Mouse (Mus musculus) forebrain, postnatal 0 days (tissue): ENCODE data around the gene Camkk2. TPM values are rescaled to one million over a fixed set of nuclear protein-coding genes. Genes with fewer than 3 reads are reported as not detected.

Experiments
- ATAC-seq: fragments of 200-750 bp; cut with Nextera tagmentation; 2 replicates; pipeline ENCODE4 v1.8.0; 2017; ENCODE audit warnings: mild to moderate bottlenecking, moderate library complexity
- DNase-seq: peaks from one replicate; pipeline ENCODE4 v3.0.0-alpha.2; 2015
- H3K27ac ChIP-seq: fragments of 300-500 bp; sonication (generic); 2 replicates; pipeline ENCODE4 v1.5.1; 2014; ENCODE audit warnings: low read depth, mild to moderate bottlenecking, antibody characterized with exemption, low read length, moderate library complexity, mixed read lengths
- H3K27me3 ChIP-seq: fragments of 300-500 bp; sonication (generic); 2 replicates; pipeline ENCODE4 v1.6.1; 2014; ENCODE audit warnings: mild to moderate bottlenecking, low read length, mixed read lengths; ENCODE audit not compliant: insufficient read depth
- H3K36me3 ChIP-seq: fragments of 300-500 bp; sonication (generic); 2 replicates; pipeline ENCODE4 v1.6.1; 2014; ENCODE audit warnings: mild to moderate bottlenecking, moderate library complexity; ENCODE audit not compliant: insufficient read depth
- H3K4me1 ChIP-seq: fragments of 300-500 bp; sonication (generic); 2 replicates; pipeline ENCODE4 v1.6.1; 2014; ENCODE audit warnings: antibody characterized with exemption; ENCODE audit not compliant: insufficient read depth
- H3K4me2 ChIP-seq: fragments of 300-500 bp; sonication (generic); 2 replicates; pipeline ENCODE4 v1.6.1; 2014; ENCODE audit warnings: low read depth, mild to moderate bottlenecking, moderate library complexity
- H3K4me3 ChIP-seq: fragments of 300-500 bp; sonication (generic); 2 replicates; pipeline ENCODE4 v1.5.1; 2014; ENCODE audit warnings: low read depth, low read length, mixed read lengths
- H3K9ac ChIP-seq: fragments of 300-500 bp; sonication (generic); 2 replicates; pipeline ENCODE4 v1.6.1; 2014; ENCODE audit warnings: mild to moderate bottlenecking
- H3K9me3 ChIP-seq: fragments of 300-500 bp; sonication (generic); 2 replicates; pipeline ENCODE4 v1.6.1; 2016; ENCODE audit warnings: low read length
- CTCF ChIP-seq: sonication (generic); IDR thresholded peaks from 2 replicates; pipeline ENCODE4 v1.5.1; 2016; ENCODE audit warnings: antibody characterized with exemption, control low read depth, low read depth
- WGBS: fragments of 180-500 bp; shearing (Covaris S2); extraction: QIAGEN DNeasy Blood & Tissue Kit; methylation state at CpG from one replicate; pipeline ENCODE4 v1.1.7; 2014; 5-methylcytosine and 5-hydroxymethylcytosine counted together
- polyA plus RNA-seq: library from polyadenylated mRNA; unstranded; fragments of >200 nt; fragmentation: Nextera tagmentation; extraction: Ambion mirVana; gene quantifications from 2 replicates; pipeline ENCODE4 v1.2.1, GENCODE M21; 2015
- total RNA-seq: library from RNA; depleted of rRNA; stranded (reverse); fragments of >200 nt; gene quantifications from 2 replicates; pipeline ENCODE4 v1.2.3, GENCODE M21; 2014

Camkk2 gene
- total and polyA plus RNA-seq, 2 experiments from 2014 or later, result 89.3 to 93.8 TPM

GRCm38 (mm10) chr5:122812699-122813098 lies 33.5 kb upstream of the Camkk2 start:
- ATAC-seq (no peak), DNase-seq (no peak)
- no peak overlapping the region for H3K27ac ChIP-seq
- H3K27me3 ChIP-seq, result no peaks in the 10 kb centered on the region
- peaks cover 77% of the 10 kb centered on the region for H3K36me3 ChIP-seq
- whole genome bisulfite sequencing, result 82% methylated on average over 3 of the region's 3 CpGs
- H3K4me1 ChIP-seq, result no peaks in the 10 kb centered on the region
- no peaks in the 10 kb centered on the region for H3K9me3 ChIP-seq
- H3K4me3 ChIP-seq, result no peak overlapping the region
- TF ChIP-seq CTCF, result no peak
- H3K9ac ChIP-seq, result no peak overlapping the region
- H3K4me2 ChIP-seq, result no peak overlapping the region

- no peak overlapping the region for H3K4me3 ChIP-seq
- peak; percentile 76 for DNase-seq
- 92% methylated on average over 9 of the region's 9 CpGs for WGBS
- peak; percentile 69; the same call in 1 of the 2 replicates for ATAC-seq
- no peak overlapping the region for H3K9ac ChIP-seq
- H3K27me3 ChIP-seq, result no peaks in the 10 kb centered on the region
- no peak overlapping the region for H3K4me2 ChIP-seq
- no peaks in the 10 kb centered on the region for H3K4me1 ChIP-seq
- peak; percentile 72 for TF ChIP-seq CTCF
- peaks cover 78% of the 10 kb centered on the region for H3K36me3 ChIP-seq
- H3K9me3 ChIP-seq, result no peaks in the 10 kb centered on the region
- H3K27ac ChIP-seq, result no peak overlapping the region
These were observed 32.3 kb upstream of the Camkk2 start for GRCm38 (mm10) chr5:122811364-122812079.

GRCm38 (mm10) chr5:122805503-122805902 lies 26.3 kb upstream of the Camkk2 start:
- no peaks in the 10 kb centered on the region for H3K27me3 ChIP-seq
- no peak overlapping the region for H3K9ac ChIP-seq
- 51% methylated on average over 3 of the region's 3 CpGs for WGBS
- ATAC-seq (no peak), DNase-seq (no peak)
- no peak overlapping the region for H3K4me2 ChIP-seq
- H3K4me1 ChIP-seq, result no peaks in the 10 kb centered on the region
- H3K4me3 ChIP-seq, result no peak overlapping the region
- H3K27ac ChIP-seq, result no peak overlapping the region
- peaks cover 89% of the 10 kb centered on the region for H3K36me3 ChIP-seq
- no peaks in the 10 kb centered on the region for H3K9me3 ChIP-seq
- TF ChIP-seq CTCF, result peak; percentile 54

GRCm38 (mm10) chr5:122802706-122803105 lies 23.5 kb upstream of the Camkk2 start:
- no peak overlapping the region for H3K27ac ChIP-seq
- ATAC-seq (no peak), DNase-seq (no peak)
- peaks cover 8% of the 10 kb centered on the region for H3K4me1 ChIP-seq
- no peak overlapping the region for H3K4me3 ChIP-seq
- no peaks in the 10 kb centered on the region for H3K27me3 ChIP-seq
- 76% methylated on average over 9 of the region's 9 CpGs for WGBS
- no peaks in the 10 kb centered on the region for H3K9me3 ChIP-seq
- no peak for TF ChIP-seq CTCF
- H3K4me2 ChIP-seq, result no peak overlapping the region
- peaks cover 94% of the 10 kb centered on the region for H3K36me3 ChIP-seq
- H3K9ac ChIP-seq, result no peak overlapping the region

- Histone ChIP-seq H3K9ac (no peak overlapping the region), H3K4me2 (no peak overlapping the region), H3K36me3 (peaks cover 90% of the 10 kb centered on the region), H3K27me3 (no peaks in the 10 kb centered on the region), H3K27ac (no peak overlapping the region), H3K4me1 (peaks cover 8% of the 10 kb centered on the region), H3K4me3 (no peak overlapping the region), H3K9me3 (no peaks in the 10 kb centered on the region)
- 95% methylated on average over 8 of the region's 8 CpGs for WGBS
- no peak for ATAC-seq
- no peak for TF ChIP-seq CTCF
- no peak for DNase-seq
These were observed 22.5 kb upstream of the Camkk2 start for GRCm38 (mm10) chr5:122801684-122802083.

GRCm38 (mm10) chr5:122800345-122801010 lies 21.3 kb upstream of the Camkk2 start:
- DNase-seq (no peak), ATAC-seq (no peak)
- Histone ChIP-seq H3K4me2 (no peak overlapping the region), H3K4me3 (no peak overlapping the region), H3K9ac (no peak overlapping the region), H3K27ac (no peak overlapping the region), H3K4me1 (peaks cover 8% of the 10 kb centered on the region), H3K9me3 (no peaks in the 10 kb centered on the region), H3K36me3 (peaks cover 91% of the 10 kb centered on the region), H3K27me3 (no peaks in the 10 kb centered on the region)
- WGBS, result 70% methylated on average over 13 of the region's 13 CpGs
- no peak for TF ChIP-seq CTCF
